Mouse (Mus musculus): ENCODE measurements around the gene Dpep3. TPM values are rescaled to one million over a fixed set of nuclear protein-coding genes. Genes with fewer than 3 reads are reported as not detected.
"Not testable (repeated sequence)": the region's sequence is repeated elsewhere in the genome, so short reads cannot be mapped to it uniquely, and the experiment has no call there.

The Dpep3 gene
- not detected in 2 replicates for total RNA-seq (2017)

DNA sequence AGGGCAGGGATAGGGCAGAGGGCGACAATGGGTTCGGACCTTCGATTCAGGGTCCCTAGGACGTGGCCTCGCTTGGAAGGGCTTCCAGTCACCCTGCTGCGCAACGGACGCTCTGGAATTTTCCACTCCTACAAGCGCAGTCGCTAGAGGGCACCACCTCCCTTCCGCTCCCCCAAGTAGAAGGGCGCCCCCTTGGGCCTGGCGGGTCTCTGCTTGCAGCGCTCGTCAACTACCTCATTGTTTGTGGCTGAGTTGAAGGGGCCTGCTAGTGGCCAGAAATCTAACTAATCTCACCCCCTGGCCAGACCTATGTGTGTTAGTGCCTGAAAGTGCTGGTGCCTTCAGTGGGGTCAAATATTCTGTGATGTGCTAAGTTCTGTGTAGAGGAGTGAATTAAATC lies at the start of gene Dpep3:
Gene Dpep3, minus strand, starts transcription at position 105 of the 400 bp plus-strand sequence.
- no peak for ATAC-seq (ENCODE audit: extremely low read depth, insufficient number of reproducible peaks, low FRiP score, poor library complexity, severe bottlenecking)

- ATAC-seq (ENCODE audit: extremely low read depth, insufficient number of reproducible peaks, low FRiP score, poor library complexity, severe bottlenecking): peak; percentile 97
These were observed 43.3 kb upstream of the Dpep3 start for GRCm38 (mm10) chr8:106022483-106022882.

- ATAC-seq (ENCODE audit: extremely low read depth, insufficient number of reproducible peaks, low FRiP score, poor library complexity, severe bottlenecking): no peak
These were observed 38.8 kb upstream of the Dpep3 start for GRCm38 (mm10) chr8:106018039-106018438.

- peak; percentile 91 for ATAC-seq (ENCODE audit: extremely low read depth, insufficient number of reproducible peaks, low FRiP score, poor library complexity, severe bottlenecking)
These were observed 37.9 kb upstream of the Dpep3 start for GRCm38 (mm10) chr8:106017130-106017529.

DNA sequence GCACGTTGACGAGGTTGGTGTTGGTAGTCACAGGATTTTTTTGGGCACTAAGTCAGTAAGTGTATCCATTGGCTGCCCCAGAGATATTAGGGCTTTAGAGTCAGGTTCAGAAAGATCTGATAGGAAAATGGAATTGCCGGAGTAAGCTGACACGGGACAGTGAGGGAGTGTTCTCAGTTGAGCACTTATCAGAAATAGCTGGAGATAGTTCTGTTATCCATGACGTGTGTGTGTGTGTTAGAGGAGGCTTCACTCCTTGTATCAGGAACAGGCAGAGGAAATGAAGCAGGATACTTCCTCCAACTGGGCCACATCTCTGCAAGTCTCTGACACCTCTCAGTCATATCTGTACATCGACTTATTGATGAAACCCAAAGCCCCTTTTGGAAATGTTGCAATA lies 37.1 kb upstream of the Dpep3 start:
- ATAC-seq (ENCODE audit: extremely low read depth, insufficient number of reproducible peaks, low FRiP score, poor library complexity, severe bottlenecking): no peak

- ATAC-seq (ENCODE audit: extremely low read depth, insufficient number of reproducible peaks, low FRiP score, poor library complexity, severe bottlenecking): not testable (repeated sequence)
These were observed 33.0 kb upstream of the Dpep3 start for GRCm38 (mm10) chr8:106012203-106012602.

GRCm38 (mm10) chr8:106011643-106011986 lies 32.4 kb upstream of the Dpep3 start, which contains the start of gene Ddx28:
TSS of gene Ddx28 (minus strand) at chr8:106011882.
- no peak for ATAC-seq (ENCODE audit: extremely low read depth, insufficient number of reproducible peaks, low FRiP score, poor library complexity, severe bottlenecking)

DNA sequence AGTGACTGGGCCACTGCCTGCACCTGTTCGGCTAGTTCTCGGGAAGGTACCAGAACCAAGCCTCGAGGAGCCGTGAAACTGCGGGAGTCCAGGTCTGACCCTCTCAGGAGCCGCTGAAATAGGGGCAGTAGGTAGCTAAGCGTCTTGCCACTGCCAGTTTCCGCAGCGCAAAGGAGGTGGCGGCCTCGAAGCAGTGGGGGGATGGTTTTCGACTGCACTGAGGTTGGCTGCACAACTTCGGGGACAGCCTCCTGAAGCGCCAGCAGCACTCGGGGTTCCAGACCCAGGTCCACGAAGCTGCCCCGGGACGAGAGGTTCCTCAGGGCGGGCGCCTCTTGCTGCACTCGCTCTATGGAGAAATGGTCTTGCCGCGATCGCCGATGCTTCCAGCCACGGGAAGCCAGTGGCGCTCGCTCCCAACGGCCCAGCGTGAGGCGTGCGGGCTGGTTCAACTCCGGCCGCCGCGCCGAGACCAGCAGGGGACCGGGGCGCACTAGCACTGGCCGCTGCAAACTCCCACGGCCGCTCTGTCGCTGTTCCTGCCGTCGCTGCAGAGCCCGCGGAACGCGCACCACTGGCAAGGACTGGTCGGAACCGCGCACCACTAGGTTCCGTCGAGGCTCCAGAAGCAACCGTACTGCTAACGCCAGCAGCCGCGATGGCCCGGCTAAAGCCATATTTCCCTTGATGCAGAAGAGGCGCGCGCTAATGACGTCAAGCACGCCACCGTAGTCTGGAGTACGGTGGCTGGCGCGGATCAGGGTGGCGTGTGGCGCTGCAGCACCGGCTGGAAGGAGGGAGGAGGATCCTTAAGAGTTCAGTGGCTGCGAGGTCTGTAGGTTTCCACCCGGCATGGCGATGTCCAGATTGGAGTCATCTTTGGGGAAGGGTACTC lies 31.8 kb upstream of the Dpep3 start:
- ATAC-seq (ENCODE audit: extremely low read depth, insufficient number of reproducible peaks, low FRiP score, poor library complexity, severe bottlenecking): peak; percentile 95

DNA sequence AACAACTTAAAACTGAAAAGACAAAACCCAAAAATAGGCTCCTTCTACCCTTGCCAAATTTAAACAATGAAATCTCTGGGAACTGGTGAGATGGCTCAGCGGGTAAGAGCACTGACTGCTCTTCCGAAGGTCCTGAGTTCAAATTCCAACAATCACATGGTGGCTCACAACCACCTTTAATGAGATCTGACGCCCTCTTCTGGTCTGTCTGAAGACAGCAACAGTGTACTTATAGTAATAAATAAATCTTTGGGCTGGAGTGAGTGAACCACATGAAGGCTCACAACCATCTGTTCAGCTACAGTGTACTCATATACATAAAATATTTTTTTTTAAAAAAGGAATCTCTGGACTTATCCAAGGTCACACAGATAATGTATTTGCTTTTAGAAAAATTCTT lies 28.7 kb upstream of the Dpep3 start:
- ATAC-seq (ENCODE audit: extremely low read depth, insufficient number of reproducible peaks, low FRiP score, poor library complexity, severe bottlenecking): not testable (repeated sequence)

DNA sequence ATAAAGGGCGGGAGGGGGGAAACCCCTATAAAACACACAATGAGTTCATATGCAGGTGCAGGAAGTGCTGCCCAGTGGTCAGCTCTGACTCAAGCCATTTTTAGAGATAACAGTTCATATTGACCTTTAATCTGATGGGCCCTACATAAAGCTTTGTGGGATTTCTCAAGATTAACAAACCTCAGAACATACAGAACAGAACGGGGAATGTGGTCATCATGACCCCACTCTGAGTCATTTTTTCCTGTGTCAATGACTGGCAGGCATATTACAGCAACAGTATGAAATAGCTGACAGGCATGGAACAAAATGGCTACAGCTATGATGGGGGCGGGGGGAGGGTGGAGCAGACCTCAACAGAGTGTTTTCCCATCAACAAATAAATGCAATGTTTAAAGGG lies 27.9 kb upstream of the Dpep3 start:
- no peak for ATAC-seq (ENCODE audit: extremely low read depth, insufficient number of reproducible peaks, low FRiP score, poor library complexity, severe bottlenecking)

GRCm38 (mm10) chr8:106006413-106006812 lies 27.2 kb upstream of the Dpep3 start:
- no peak for ATAC-seq (ENCODE audit: extremely low read depth, insufficient number of reproducible peaks, low FRiP score, poor library complexity, severe bottlenecking)

DNA sequence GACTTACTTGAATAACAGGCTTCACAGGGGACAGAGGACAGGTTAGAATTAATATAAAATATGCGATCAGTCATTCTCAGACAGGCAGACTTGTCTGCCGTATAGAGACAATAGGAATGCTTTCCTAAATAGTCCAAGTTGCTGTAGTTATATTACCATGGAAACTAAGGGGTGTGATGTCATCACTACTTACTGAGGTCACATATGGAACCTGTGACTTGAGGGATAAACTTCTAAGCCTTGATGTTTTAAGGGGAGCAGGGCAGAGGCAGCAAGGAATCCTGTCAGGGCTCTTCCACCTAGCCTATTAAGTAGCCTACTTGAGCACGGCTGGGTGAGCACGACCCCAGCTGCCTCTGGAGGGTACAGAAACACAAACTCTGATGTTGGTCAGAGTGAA lies 26.6 kb upstream of the Dpep3 start, which contains the start of gene Dpep2nb:
Gene Dpep2nb, minus strand, starts transcription at position 101 of the 400 bp plus-strand sequence.
- ATAC-seq (ENCODE audit: extremely low read depth, insufficient number of reproducible peaks, low FRiP score, poor library complexity, severe bottlenecking): no peak

GRCm38 (mm10) chr8:106004538-106005207 lies 25.4 kb upstream of the Dpep3 start:
- no peak for ATAC-seq (ENCODE audit: extremely low read depth, insufficient number of reproducible peaks, low FRiP score, poor library complexity, severe bottlenecking)

- no peak for ATAC-seq (ENCODE audit: extremely low read depth, insufficient number of reproducible peaks, low FRiP score, poor library complexity, severe bottlenecking)
These were observed 22.7 kb upstream of the Dpep3 start for GRCm38 (mm10) chr8:106001908-106002307.

GRCm38 (mm10) chr8:105998971-105999370 lies 19.7 kb upstream of the Dpep3 start:
- ATAC-seq (ENCODE audit: extremely low read depth, insufficient number of reproducible peaks, low FRiP score, poor library complexity, severe bottlenecking): no peak

GRCm38 (mm10) chr8:105996359-105996758 lies 17.1 kb upstream of the Dpep3 start:
- peak; percentile 65; the same call in 1 of the 2 replicates for ATAC-seq (ENCODE audit: extremely low read depth, insufficient number of reproducible peaks, low FRiP score, poor library complexity, severe bottlenecking)

DNA sequence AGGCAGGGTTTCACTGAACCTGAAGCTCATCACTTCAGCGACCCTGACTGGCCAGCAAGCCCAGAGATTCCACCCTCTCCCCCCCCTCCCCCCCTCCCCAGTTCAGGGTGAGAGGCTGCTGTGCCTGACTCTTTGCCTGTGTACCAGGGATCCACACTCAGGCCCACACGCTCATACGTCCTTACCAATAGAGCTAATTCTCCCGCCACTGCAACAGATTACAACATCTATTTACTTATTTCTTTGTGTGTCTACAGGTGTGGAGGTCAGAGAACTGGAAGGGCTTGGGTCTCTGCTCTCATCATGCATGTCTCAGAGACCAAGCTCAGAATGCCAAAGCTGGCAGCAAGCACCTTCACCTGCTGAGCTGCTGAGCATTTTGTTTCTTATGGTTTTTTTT lies 14.0 kb upstream of the Dpep3 start:
- no peak for ATAC-seq (ENCODE audit: extremely low read depth, insufficient number of reproducible peaks, low FRiP score, poor library complexity, severe bottlenecking)

DNA sequence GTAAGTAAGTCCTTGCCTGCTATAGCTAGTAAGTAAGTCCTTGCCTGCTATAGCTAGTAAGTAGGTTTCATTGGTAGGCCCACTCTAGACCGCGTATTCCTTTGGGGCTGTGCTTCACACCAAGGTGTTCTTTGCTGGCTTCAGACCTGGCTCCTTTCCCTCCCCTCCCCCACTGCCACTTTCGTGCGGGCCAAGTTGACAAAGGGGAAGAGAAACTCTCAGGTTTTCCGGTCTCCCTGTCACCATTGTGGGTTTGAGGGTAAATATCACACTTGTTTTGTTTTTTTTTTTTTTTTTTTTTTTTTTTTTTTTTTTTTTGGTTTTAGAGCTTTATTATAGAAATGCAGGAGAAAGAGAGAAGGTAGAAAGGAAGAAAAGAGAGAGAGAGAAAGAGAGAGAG lies 13.3 kb upstream of the Dpep3 start:
- ATAC-seq (ENCODE audit: extremely low read depth, insufficient number of reproducible peaks, low FRiP score, poor library complexity, severe bottlenecking): peak; percentile 68

GRCm38 (mm10) chr8:105991546-105991945 lies 12.3 kb upstream of the Dpep3 start:
- no peak for ATAC-seq (ENCODE audit: extremely low read depth, insufficient number of reproducible peaks, low FRiP score, poor library complexity, severe bottlenecking)

DNA sequence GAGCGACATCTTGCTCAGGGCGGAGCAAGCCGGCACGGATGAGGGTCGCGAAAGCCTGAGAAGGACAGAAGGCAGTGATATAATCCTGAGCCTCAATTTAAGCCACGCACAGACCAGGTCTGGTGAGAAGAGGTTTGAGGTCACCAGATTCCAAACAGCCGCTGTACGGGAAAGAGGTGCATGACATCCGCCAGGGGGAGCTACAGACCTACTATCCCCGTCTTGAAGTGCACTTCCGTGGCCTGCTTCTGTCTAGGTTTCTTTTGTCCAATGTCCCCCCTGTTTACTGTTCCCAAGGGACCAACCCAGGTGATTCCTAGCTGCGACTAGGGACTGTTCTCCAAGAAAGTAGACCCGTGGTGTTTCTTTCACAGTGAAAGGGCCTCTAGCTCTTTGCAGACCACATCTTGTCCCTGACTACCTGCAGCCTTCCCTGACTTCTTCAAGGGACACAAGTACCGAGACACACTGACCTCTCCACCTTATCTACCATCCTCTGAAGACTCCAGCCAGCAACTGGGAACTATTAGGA lies 11.7 kb upstream of the Dpep3 start, which contains the start of gene Dus2:
Gene Dus2, plus strand, starts transcription at position 482 of the 532 bp plus-strand sequence.
- peak; percentile 78 for ATAC-seq (ENCODE audit: extremely low read depth, insufficient number of reproducible peaks, low FRiP score, poor library complexity, severe bottlenecking)

Data from neutrophil, adult 5-6 weeks (primary cell).